Mouse (Mus musculus): Measurements from ENCODE around the gene Sptbn1.

The Sptbn1 gene

GRCm38 (mm10) chr11:30132581-30132980 lies 135.4 kb downstream of the Sptbn1 start:
- DNase-seq (ENCODE audit: low read depth, low spot score), result no peak

- DNase-seq (ENCODE audit: low read depth, low spot score), result no peak
These were observed 136.3 kb downstream of the Sptbn1 start for GRCm38 (mm10) chr11:30131640-30132039.

GRCm38 (mm10) chr11:30129339-30129738 lies 138.6 kb downstream of the Sptbn1 start:
- DNase-seq (ENCODE audit: low read depth, low spot score), result no peak

- DNase-seq (ENCODE audit: low read depth, low spot score), result no peak
These were observed 141.1 kb downstream of the Sptbn1 start for GRCm38 (mm10) chr11:30126840-30127239.

- DNase-seq (ENCODE audit: low read depth, low spot score), result peak; percentile 61
These were observed 149.9 kb downstream of the Sptbn1 start for GRCm38 (mm10) chr11:30118038-30118437.

- no peak for DNase-seq (ENCODE audit: low read depth, low spot score)
These were observed 154.3 kb downstream of the Sptbn1 start for GRCm38 (mm10) chr11:30113631-30114030.

- DNase-seq (ENCODE audit: low read depth, low spot score), result no peak
These were observed 157.3 kb downstream of the Sptbn1 start for GRCm38 (mm10) chr11:30110634-30111033.

GRCm38 (mm10) chr11:30104177-30104576 lies 163.8 kb downstream of the Sptbn1 start:
- DNase-seq (ENCODE audit: low read depth, low spot score), result no peak

- no peak for DNase-seq (ENCODE audit: low read depth, low spot score)
These were observed 165.4 kb downstream of the Sptbn1 start for GRCm38 (mm10) chr11:30102594-30102993.

GRCm38 (mm10) chr11:30101796-30102195 lies 166.2 kb downstream of the Sptbn1 start:
- no peak for DNase-seq (ENCODE audit: low read depth, low spot score)

- no peak for DNase-seq (ENCODE audit: low read depth, low spot score)
These were observed 166.8 kb downstream of the Sptbn1 start for GRCm38 (mm10) chr11:30101162-30101561.

GRCm38 (mm10) chr11:30099916-30100315 lies 168.1 kb downstream of the Sptbn1 start:
- DNase-seq (ENCODE audit: low read depth, low spot score), result no peak

GRCm38 (mm10) chr11:30095212-30095773 lies 172.7 kb downstream of the Sptbn1 start:
- DNase-seq (ENCODE audit: low read depth, low spot score), result no peak

GRCm38 (mm10) chr11:30091892-30092291 lies 176.1 kb downstream of the Sptbn1 start:
- DNase-seq (ENCODE audit: low read depth, low spot score), result peak; percentile 55

- no peak for DNase-seq (ENCODE audit: low read depth, low spot score)
These were observed 182.9 kb downstream of the Sptbn1 start for GRCm38 (mm10) chr11:30085114-30085513.

- peak; percentile 65 for DNase-seq (ENCODE audit: low read depth, low spot score)
These were observed 210.7 kb downstream of the Sptbn1 start for GRCm38 (mm10) chr11:30057299-30057698.
